Mouse (Mus musculus): Measurements from ENCODE around the gene Efna2. TPM values are rescaled to one million over a fixed set of nuclear protein-coding genes. Genes with fewer than 3 reads are reported as not detected.

Efna2 gene
- polyA plus RNA-seq, 1 experiment = 0.51 TPM

DNA sequence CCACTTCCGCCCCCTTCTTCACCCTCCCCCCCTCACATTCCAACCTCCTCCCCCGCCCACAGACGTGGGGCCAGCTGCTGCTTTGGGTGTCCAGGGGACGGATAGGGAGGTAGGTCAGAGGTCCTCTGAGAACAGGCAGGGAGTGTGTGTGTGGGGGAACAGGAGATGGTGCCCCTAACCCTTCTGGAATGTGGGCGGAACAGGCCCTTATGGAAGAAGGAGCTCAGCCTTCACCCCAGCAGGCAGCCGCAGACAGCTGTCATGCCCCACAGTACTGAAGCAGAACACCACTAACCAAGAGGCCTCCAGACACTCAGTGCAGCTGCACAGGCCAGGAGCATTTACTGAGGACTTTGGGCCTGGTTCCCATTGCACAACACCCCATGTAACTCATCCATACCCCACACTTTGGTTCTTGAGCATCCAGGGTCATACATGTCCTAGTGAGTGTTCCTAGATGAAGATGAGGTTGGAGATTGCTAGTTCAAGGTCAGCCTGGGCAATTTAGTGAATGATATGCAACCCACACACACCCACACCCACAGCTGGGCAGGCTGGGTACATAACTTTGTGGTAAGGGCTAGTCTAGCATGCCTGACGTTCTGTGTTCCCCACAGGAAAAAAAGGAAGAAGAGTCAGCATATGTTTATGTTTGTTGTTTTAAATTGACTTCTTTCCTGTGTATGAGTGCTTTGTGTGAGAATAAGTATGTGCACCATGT lies 17.6 kb upstream of the Efna2 start:
- Histone ChIP-seq H3K4me3 (ENCODE audit: insufficient read depth, low read length) (no peak overlapping the region), H3K4me1 (ENCODE audit: control insufficient read depth, insufficient read depth, low read length) (peaks cover 60% of the 10 kb centered on the region), H3K27ac (ENCODE audit: insufficient read depth, low read depth, low read length) (peak overlapping the region; percentile 70)
- no peak for TF ChIP-seq CTCF (IDR thresholded peaks at IDR 0.05; ENCODE audit: low read depth, low read length)
- no peak for TF ChIP-seq POLR2A (IDR thresholded peaks at IDR 0.05; ENCODE audit: borderline replicate concordance, low read depth, low read length)

DNA sequence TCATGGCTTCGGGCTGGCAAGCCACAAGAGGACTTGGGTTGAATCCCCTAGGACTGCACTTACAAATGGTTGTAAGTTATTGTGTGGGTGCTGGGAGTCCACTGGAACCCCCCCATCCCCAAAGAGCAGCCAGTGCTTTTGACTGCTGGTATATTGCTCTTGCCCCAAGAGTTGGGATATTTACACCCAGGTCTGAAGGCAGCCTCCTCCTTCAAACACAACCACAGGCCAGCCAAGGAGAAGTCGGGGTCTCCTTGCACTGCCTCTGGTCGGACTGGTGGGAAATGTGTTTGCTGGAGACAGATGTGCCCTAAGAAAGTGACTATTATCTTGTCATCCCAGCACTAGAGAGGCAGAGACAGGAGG lies 17.1 kb upstream of the Efna2 start:
- peaks cover 62% of the 10 kb centered on the region for H3K4me1 ChIP-seq (ENCODE audit: control insufficient read depth, insufficient read depth, low read length)
- TF ChIP-seq CTCF (IDR thresholded peaks at IDR 0.05; ENCODE audit: low read depth, low read length) = no peak
- no peak for TF ChIP-seq POLR2A (IDR thresholded peaks at IDR 0.05; ENCODE audit: borderline replicate concordance, low read depth, low read length)
- peak overlapping the region; percentile 70 for H3K27ac ChIP-seq (ENCODE audit: insufficient read depth, low read depth, low read length)
- H3K4me3 ChIP-seq (ENCODE audit: insufficient read depth, low read length) = no peak overlapping the region

- TF ChIP-seq POLR2A (IDR thresholded peaks at IDR 0.05; ENCODE audit: borderline replicate concordance, low read depth, low read length) = no peak
- no peak for TF ChIP-seq CTCF (IDR thresholded peaks at IDR 0.05; ENCODE audit: low read depth, low read length)
- peak overlapping the region; percentile 70 for H3K27ac ChIP-seq (ENCODE audit: insufficient read depth, low read depth, low read length)
- peaks cover 59% of the 10 kb centered on the region for H3K4me1 ChIP-seq (ENCODE audit: control insufficient read depth, insufficient read depth, low read length)
Measured at GRCm38 (mm10) chr10:80162716-80163299, 16.5 kb upstream of the Efna2 start.

DNA sequence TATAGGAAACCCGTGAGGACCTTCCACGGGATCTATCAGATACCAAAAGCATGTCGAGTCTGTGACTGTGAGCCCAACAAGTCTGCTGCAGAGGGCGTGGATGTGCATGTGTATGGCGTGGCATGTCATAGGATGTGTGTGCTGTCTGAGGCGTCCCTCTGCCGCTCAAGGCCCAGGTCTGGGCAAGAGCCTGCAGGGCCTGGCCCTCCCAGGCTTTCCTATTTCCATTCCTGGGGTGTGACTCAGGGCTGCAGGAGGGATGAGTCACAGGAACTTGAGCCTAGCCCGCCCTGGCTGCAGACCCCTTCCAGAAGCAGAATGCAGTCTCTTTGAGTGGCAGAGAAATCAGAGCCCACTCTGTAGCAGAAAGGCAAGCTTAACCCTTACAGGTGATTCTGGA lies 15.6 kb upstream of the Efna2 start:
- Histone ChIP-seq H3K4me3 (ENCODE audit: insufficient read depth, low read length) (no peak overlapping the region), H3K27ac (ENCODE audit: insufficient read depth, low read depth, low read length) (peak overlapping the region; percentile 70), H3K4me1 (ENCODE audit: control insufficient read depth, insufficient read depth, low read length) (peaks cover 55% of the 10 kb centered on the region)
- no peak for TF ChIP-seq CTCF (IDR thresholded peaks at IDR 0.05; ENCODE audit: low read depth, low read length)
- TF ChIP-seq POLR2A (IDR thresholded peaks at IDR 0.05; ENCODE audit: borderline replicate concordance, low read depth, low read length) = no peak

More at GRCm38 (mm10) chr10:80162716-80163299, 16.5 kb upstream of the Efna2 start:
- H3K4me3 ChIP-seq (ENCODE audit: insufficient read depth, low read length) = no peak overlapping the region

- peaks cover 51% of the 10 kb centered on the region for H3K4me1 ChIP-seq (ENCODE audit: control insufficient read depth, insufficient read depth, low read length)
- TF ChIP-seq POLR2A (IDR thresholded peaks at IDR 0.05; ENCODE audit: borderline replicate concordance, low read depth, low read length) (no peak), CTCF (IDR thresholded peaks at IDR 0.05; ENCODE audit: low read depth, low read length) (no peak)
- peak overlapping the region; percentile 65 for H3K4me3 ChIP-seq (ENCODE audit: insufficient read depth, low read length)
- H3K27ac ChIP-seq (ENCODE audit: insufficient read depth, low read depth, low read length) = peak overlapping the region; percentile 70
Measured at GRCm38 (mm10) chr10:80164161-80164997, 14.9 kb upstream of the Efna2 start.

DNA sequence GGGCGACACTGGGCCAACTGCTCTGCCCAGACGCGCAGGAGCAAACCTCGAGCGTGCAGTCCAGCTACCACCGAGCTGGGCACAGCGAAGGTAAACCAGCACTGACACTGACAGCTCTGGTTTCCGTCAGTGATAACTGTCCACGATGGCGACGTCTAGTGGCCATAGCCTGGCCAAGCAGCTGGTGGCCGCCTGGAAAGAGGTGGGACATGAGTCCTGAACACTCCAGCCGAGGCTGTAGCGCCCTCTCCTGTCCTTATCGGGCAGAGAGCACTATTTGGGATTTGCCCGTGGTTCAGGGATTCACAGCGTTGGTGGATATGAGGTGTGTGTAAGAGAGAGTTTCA lies 14.3 kb upstream of the Efna2 start:
- H3K4me3 ChIP-seq (ENCODE audit: insufficient read depth, low read length) = peak overlapping the region; percentile 65
- H3K27ac ChIP-seq (ENCODE audit: insufficient read depth, low read depth, low read length) = peak overlapping the region; percentile 67
- TF ChIP-seq CTCF (IDR thresholded peaks at IDR 0.05; ENCODE audit: low read depth, low read length) = peak; percentile 97
- no peak for TF ChIP-seq POLR2A (IDR thresholded peaks at IDR 0.05; ENCODE audit: borderline replicate concordance, low read depth, low read length)
- peaks cover 50% of the 10 kb centered on the region for H3K4me1 ChIP-seq (ENCODE audit: control insufficient read depth, insufficient read depth, low read length)

GRCm38 (mm10) chr10:80165392-80166128 lies 13.7 kb upstream of the Efna2 start, which contains the start of gene Cirbp:
Cirbp (plus strand) TSS chr10:80165985.
- Histone ChIP-seq H3K27ac (ENCODE audit: insufficient read depth, low read depth, low read length) (peak within 1 kb of the TSS; percentile 71), H3K4me3 (ENCODE audit: insufficient read depth, low read length) (peak within 1 kb of the TSS; percentile 65), H3K4me1 (ENCODE audit: control insufficient read depth, insufficient read depth, low read length) (peaks cover 45% of the 10 kb centered on the region)
- TF ChIP-seq CTCF (IDR thresholded peaks at IDR 0.05; ENCODE audit: low read depth, low read length) (no peak), POLR2A (IDR thresholded peaks at IDR 0.05; ENCODE audit: borderline replicate concordance, low read depth, low read length) (no peak)

GRCm38 (mm10) chr10:80166136-80166535 lies 13.1 kb upstream of the Efna2 start:
- peak overlapping the region; percentile 36 for H3K4me3 ChIP-seq (ENCODE audit: insufficient read depth, low read length)
- peaks cover 42% of the 10 kb centered on the region for H3K4me1 ChIP-seq (ENCODE audit: control insufficient read depth, insufficient read depth, low read length)
- H3K27ac ChIP-seq (ENCODE audit: insufficient read depth, low read depth, low read length) = peak overlapping the region; percentile 41

DNA sequence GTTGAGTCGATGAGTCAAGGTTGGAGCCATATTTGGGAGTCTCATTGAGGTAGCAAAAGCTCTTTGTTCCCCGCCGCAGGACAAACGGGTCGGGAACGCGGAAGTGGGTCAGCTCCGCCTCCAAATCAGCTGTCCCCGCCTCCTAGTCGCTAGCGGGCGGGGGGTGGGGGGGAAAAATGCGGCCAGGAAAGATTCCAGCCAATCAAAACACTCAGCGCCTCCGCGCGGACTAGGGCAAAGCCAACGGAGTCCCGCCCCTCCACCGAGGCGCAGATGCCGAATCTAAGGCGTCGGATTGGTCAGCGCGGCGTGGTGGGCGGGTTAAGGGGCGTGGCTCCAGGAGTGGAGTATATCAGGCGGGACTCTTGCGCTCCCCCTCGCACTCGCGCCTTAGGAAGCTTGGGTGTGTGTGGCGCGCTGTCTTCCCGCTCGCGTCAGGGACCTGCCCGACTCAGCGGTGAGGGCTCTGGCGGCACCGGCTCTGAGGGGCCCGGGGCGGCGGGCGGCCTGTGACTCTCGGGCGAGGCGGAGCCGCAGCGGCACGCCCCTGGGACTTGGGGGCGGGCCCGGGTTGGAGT lies 11.7 kb upstream of the Efna2 start:
- H3K4me1 ChIP-seq (ENCODE audit: control insufficient read depth, insufficient read depth, low read length) = peaks cover 37% of the 10 kb centered on the region
- peak overlapping the region; percentile 71 for H3K27ac ChIP-seq (ENCODE audit: insufficient read depth, low read depth, low read length)
- peak overlapping the region; percentile 70 for H3K4me3 ChIP-seq (ENCODE audit: insufficient read depth, low read length)
- TF ChIP-seq POLR2A (IDR thresholded peaks at IDR 0.05; ENCODE audit: borderline replicate concordance, low read depth, low read length) (peak; percentile 86; the same call in 1 of the 2 replicates), CTCF (IDR thresholded peaks at IDR 0.05; ENCODE audit: low read depth, low read length) (no peak)
